Mouse (Mus musculus) heart, adult 2 months (tissue): ENCODE measurements around the gene Tmem184a.

Experiments
- CTCF ChIP-seq: fragments of 200-600 bp; IDR thresholded peaks from 2 replicates; pipeline ENCODE4 v1.8.1; 2022; ENCODE audit warnings: antibody characterized with exemption, mild to moderate bottlenecking, moderate library complexity
- EP300 ChIP-seq: fragments of 200-500 bp; IDR thresholded peaks from 2 replicates; pipeline ENCODE4 v1.6.1; 2011; ENCODE audit warnings: low read depth, low read length, control low read depth; ENCODE audit not compliant: insufficient read depth
- POLR2A ChIP-seq: fragments of 200-500 bp; IDR thresholded peaks from 2 replicates; pipeline ENCODE4 v1.6.1; 2011; ENCODE audit warnings: mild to moderate bottlenecking, low read depth, low read length, control low read depth; ENCODE audit not compliant: insufficient read depth

GRCm38 (mm10) chr5:139756586-139756985 lies 63.1 kb downstream of the Tmem184a start:
- no peak for TF ChIP-seq POLR2A
- no peak for TF ChIP-seq CTCF
- no peak for TF ChIP-seq EP300
